Mouse (Mus musculus) liver, embryonic 14.5 days (tissue): ENCODE data around the gene Med23. TPM values are rescaled to one million over a fixed set of nuclear protein-coding genes. Genes with fewer than 3 reads are reported as not detected.

Experiments
- ATAC-seq: fragments of 200-750 bp; cut with Nextera tagmentation; 2 replicates; pipeline ENCODE4 v1.8.0; 2017; ENCODE audit warnings: moderate number of reproducible peaks, mild to moderate bottlenecking, moderate library complexity; ENCODE audit not compliant: insufficient read depth
- DNase-seq, 3 experiments: peaks; one replicate each; pipeline ENCODE4 v3.0.0-alpha.2; 2012 to 2013; ENCODE audit warnings: low read depth in 3 of 3, low spot score in 3 of 3
- H3K27ac ChIP-seq: fragments of 300-500 bp; sonication (generic); 2 replicates; pipeline ENCODE4 v1.5.1; 2014; ENCODE audit warnings: moderate library complexity, mild to moderate bottlenecking, control low read depth, inconsistent platforms
- H3K27me3 ChIP-seq: fragments of 300-500 bp; sonication (generic); 2 replicates; pipeline ENCODE4 v1.6.1; 2014; ENCODE audit warnings: mild to moderate bottlenecking, low read length, moderate library complexity; ENCODE audit not compliant: control insufficient read depth, insufficient read depth
- H3K36me3 ChIP-seq: fragments of 300-500 bp; sonication (generic); replicated peaks from 2 replicates; pipeline ENCODE4 v1.6.1; 2014; ENCODE audit warnings: low read depth; ENCODE audit not compliant: control insufficient read depth, insufficient read depth
- H3K4me1 ChIP-seq, 2 experiments: fragments of 200-500 bp in 1 of 2; fragments of 300-500 bp in 1 of 2; sonication (generic) in 1 of 2; replicated peaks; 2 replicates each; pipeline ENCODE4 v1.6.1; 2012 to 2014; ENCODE audit warnings: antibody characterized with exemption in 1 of 2, inconsistent platforms in 1 of 2, low read length in 1 of 2; ENCODE audit not compliant: control insufficient read depth in 2 of 2, insufficient read depth in 2 of 2
- H3K4me2 ChIP-seq: fragments of 300-500 bp; sonication (generic); 2 replicates; pipeline ENCODE4 v1.6.1; 2014; ENCODE audit warnings: low read depth, mild to moderate bottlenecking, control low read depth, moderate library complexity
- H3K4me3 ChIP-seq, 2 experiments: fragments of 200-500 bp in 1 of 2; fragments of 300-500 bp in 1 of 2; sonication (generic) in 1 of 2; 2 replicates each; pipeline ENCODE4 v1.5.1; 2012 to 2014; ENCODE audit warnings: low read depth in 2 of 2, low read length in 2 of 2, mild to moderate bottlenecking in 2 of 2, control low read depth in 1 of 2, inconsistent platforms in 1 of 2, moderate library complexity in 1 of 2; ENCODE audit not compliant: insufficient read depth in 1 of 2
- H3K9ac ChIP-seq: fragments of 300-500 bp; sonication (generic); replicated peaks from 2 replicates; pipeline ENCODE4 v1.6.1; 2014; ENCODE audit warnings: mild to moderate bottlenecking, control low read depth, moderate library complexity
- H3K9me3 ChIP-seq: fragments of 300-500 bp; sonication (generic); 2 replicates; pipeline ENCODE4 v1.6.1; 2016; ENCODE audit warnings: low read length, mixed read lengths; ENCODE audit not compliant: control insufficient read depth
- CTCF ChIP-seq: IDR thresholded peaks from 2 replicates; pipeline ENCODE4 v1.5.1; 2016; ENCODE audit warnings: antibody characterized with exemption, low read depth, control low read depth
- EP300 ChIP-seq: IDR thresholded peaks from 2 replicates; pipeline ENCODE4 v1.6.1; 2016; ENCODE audit warnings: antibody characterized with exemption, low read depth
- WGBS: fragments of 180-500 bp; shearing (Covaris S2); extraction: QIAGEN DNeasy Blood & Tissue Kit; methylation state at CpG from one replicate; pipeline ENCODE4 v1.1.7; 2014; ENCODE audit not compliant: insufficient replicate concordance; 5-methylcytosine and 5-hydroxymethylcytosine counted together
- polyA plus RNA-seq, 2 experiments: library from polyadenylated mRNA; depleted of rRNA in 1 of 2; stranded (reverse) in 1 of 2; unstranded in 1 of 2; fragments of >200 nt; fragmentation: Nextera tagmentation in 1 of 2; extraction: Ambion mirVana in 1 of 2; gene quantifications; 2 replicates each; pipeline versions ENCODE4 v1.2.1 to v1.2.3; 2012 to 2014

Gene Med23
- polyA plus RNA-seq, 2 experiments = 6.2 to 7.4 TPM

- peak overlapping the region; percentile 33 for H3K4me2 ChIP-seq
- H3K27ac ChIP-seq = no peak overlapping the region
- peaks cover 6% of the 10 kb centered on the region in 2 experiments; a peak in 3 of 4 replicates for H3K4me1 ChIP-seq
- H3K9me3 ChIP-seq = no peaks in the 10 kb centered on the region
- DNase-seq (no peak), ATAC-seq (no peak)
- 64% methylated on average over 4 of the region's 4 CpGs for WGBS
- H3K27me3 ChIP-seq = no peaks in the 10 kb centered on the region
- no peak overlapping the region for H3K4me3 ChIP-seq
- TF ChIP-seq EP300 (no peak), CTCF (no peak)
- no peaks in the 10 kb centered on the region for H3K36me3 ChIP-seq
- H3K9ac ChIP-seq = no peak overlapping the region
These were observed 33.3 kb upstream of the Med23 start for GRCm38 (mm10) chr10:24836366-24837038.

GRCm38 (mm10) chr10:24840795-24841194, 29.0 kb upstream of the Med23 start:
- peak; percentile 87 for ATAC-seq
- Histone ChIP-seq H3K9me3 (no peaks in the 10 kb centered on the region), H3K27ac (no peak overlapping the region), H3K4me1 (peaks cover 6 to 8% of the 10 kb centered on the region in 2 experiments; a peak in 3 of 4 replicates), H3K9ac (no peak overlapping the region), H3K36me3 (no peaks in the 10 kb centered on the region), H3K4me2 (no peak overlapping the region), H3K27me3 (no peaks in the 10 kb centered on the region; the same call in 1 of the 2 replicates), H3K4me3 (no peak overlapping the region)
- peak; percentile 55 for TF ChIP-seq EP300
- no peak for TF ChIP-seq CTCF
- WGBS = 71% methylated on average over 4 of the region's 4 CpGs
- peak in 1 of 3 experiments; percentile 29 for DNase-seq

- Histone ChIP-seq H3K27me3 (no peaks in the 10 kb centered on the region; the same call in 1 of the 2 replicates), H3K36me3 (no peaks in the 10 kb centered on the region), H3K4me1 (peaks cover 6 to 8% of the 10 kb centered on the region in 2 experiments; a peak in 3 of 4 replicates), H3K4me3 (no peak overlapping the region), H3K4me2 (no peak overlapping the region), H3K9me3 (no peaks in the 10 kb centered on the region), H3K27ac (no peak overlapping the region), H3K9ac (no peak overlapping the region)
- DNase-seq (no peak), ATAC-seq (no peak)
- TF ChIP-seq EP300 (no peak), CTCF (no peak)
- 44% methylated on average over 2 of the region's 2 CpGs for WGBS
These were observed 27.8 kb upstream of the Med23 start for GRCm38 (mm10) chr10:24841998-24842397.

GRCm38 (mm10) chr10:24842676-24843075, 27.1 kb upstream of the Med23 start, which contains the start of gene Enpp3:
Gene Enpp3 (minus strand): TSS chr10:24842823.
- Histone ChIP-seq H3K27me3 (no peaks in the 10 kb centered on the region; the same call in 1 of the 2 replicates), H3K9me3 (no peaks in the 10 kb centered on the region), H3K36me3 (no peaks in the 10 kb centered on the region), H3K27ac (no peak within 1 kb of the TSS), H3K9ac (no peak within 1 kb of the TSS), H3K4me2 (no peak within 1 kb of the TSS), H3K4me3 (no peak within 1 kb of the TSS), H3K4me1 (peaks cover 6 to 8% of the 10 kb centered on the region in 2 experiments; a peak in 3 of 4 replicates)
- 75% methylated on average over 1 of the region's 1 CpGs for WGBS
- DNase-seq = no peak
- ATAC-seq = no peak
- TF ChIP-seq EP300 = no peak
- no peak for TF ChIP-seq CTCF

GRCm38 (mm10) chr10:24863146-24863545, 6.6 kb upstream of the Med23 start:
- H3K4me3 ChIP-seq = no peak overlapping the region
- 66% methylated on average over 2 of the region's 2 CpGs for WGBS
- H3K9me3 ChIP-seq = no peaks in the 10 kb centered on the region
- no peak overlapping the region for H3K9ac ChIP-seq
- H3K27ac ChIP-seq = no peak overlapping the region
- ATAC-seq (no peak), DNase-seq (no peak)
- no peak overlapping the region for H3K4me2 ChIP-seq
- H3K4me1 ChIP-seq = no peaks in the 10 kb centered on the region
- H3K36me3 ChIP-seq = no peaks in the 10 kb centered on the region
- no peaks in the 10 kb centered on the region for H3K27me3 ChIP-seq
- no peak for TF ChIP-seq EP300
- no peak for TF ChIP-seq CTCF
